Mouse (Mus musculus): Measurements from ENCODE around the gene Agap3.

The Agap3 gene

GRCm38 (mm10) chr5:24428596-24428995, 23.4 kb upstream of the Agap3 start:
- DNase-seq (ENCODE audit: low read depth, low spot score) = no peak

- no peak for DNase-seq (ENCODE audit: low read depth, low spot score)
Observed at GRCm38 (mm10) chr5:24433993-24434392, 18.0 kb upstream of the Agap3 start.

GRCm38 (mm10) chr5:24441187-24441586, 10.8 kb upstream of the Agap3 start:
- DNase-seq (ENCODE audit: low read depth, low spot score) = no peak

GRCm38 (mm10) chr5:24442029-24442428, 9.9 kb upstream of the Agap3 start:
- DNase-seq (ENCODE audit: low read depth, low spot score) = no peak

- DNase-seq (ENCODE audit: low read depth, low spot score) = no peak
Observed at GRCm38 (mm10) chr5:24443204-24443603, 8.8 kb upstream of the Agap3 start.

GRCm38 (mm10) chr5:24443927-24444326, 8.1 kb upstream of the Agap3 start:
- no peak for DNase-seq (ENCODE audit: low read depth, low spot score)

- peak; percentile 98 for DNase-seq (ENCODE audit: low read depth, low spot score)
Observed at GRCm38 (mm10) chr5:24444746-24445427, 7.1 kb upstream of the Agap3 start, which contains the start of gene Fastk. Gene Fastk, minus strand, starts transcription at chr5:24445287.

- DNase-seq (ENCODE audit: low read depth, low spot score) = no peak
Observed at GRCm38 (mm10) chr5:24445428-24446080, 6.4 kb upstream of the Agap3 start.

GRCm38 (mm10) chr5:24446630-24447029, 5.3 kb upstream of the Agap3 start:
- DNase-seq (ENCODE audit: low read depth, low spot score) = no peak

GRCm38 (mm10) chr5:24447624-24448298, 4.2 kb upstream of the Agap3 start, which contains the start of gene Tmub1:
Gene Tmub1, minus strand, starts transcription at chr5:24447854.
- DNase-seq (ENCODE audit: low read depth, low spot score) = peak; percentile 92

- DNase-seq (ENCODE audit: low read depth, low spot score) = peak; percentile 96
Observed at GRCm38 (mm10) chr5:24451264-24452029, 530 bp upstream of the Agap3 start.

- DNase-seq (ENCODE audit: low read depth, low spot score) = peak; percentile 68
Observed at GRCm38 (mm10) chr5:24452691-24453233, 785 bp downstream of the Agap3 start.

- DNase-seq (ENCODE audit: low read depth, low spot score) = peak; percentile 92
Observed at GRCm38 (mm10) chr5:24453283-24453984, 1.5 kb downstream of the Agap3 start.

GRCm38 (mm10) chr5:24453985-24454303, 2.0 kb downstream of the Agap3 start:
- DNase-seq (ENCODE audit: low read depth, low spot score) = no peak

- no peak for DNase-seq (ENCODE audit: low read depth, low spot score)
Observed at GRCm38 (mm10) chr5:24455076-24455475, 3.1 kb downstream of the Agap3 start.

GRCm38 (mm10) chr5:24455613-24456012, 3.6 kb downstream of the Agap3 start:
- no peak for DNase-seq (ENCODE audit: low read depth, low spot score)

- DNase-seq (ENCODE audit: low read depth, low spot score) = no peak
Observed at GRCm38 (mm10) chr5:24466762-24467161, 14.8 kb downstream of the Agap3 start.

GRCm38 (mm10) chr5:24470600-24470999, 18.6 kb downstream of the Agap3 start:
- DNase-seq (ENCODE audit: low read depth, low spot score) = peak; percentile 92

- no peak for DNase-seq (ENCODE audit: low read depth, low spot score)
Observed at GRCm38 (mm10) chr5:24472884-24473619, 21.1 kb downstream of the Agap3 start.

- DNase-seq (ENCODE audit: low read depth, low spot score) = no peak
Observed at GRCm38 (mm10) chr5:24474025-24474722, 22.2 kb downstream of the Agap3 start.
